Mouse (Mus musculus) olfactory bulb, adult 2 months (tissue): ENCODE data around the gene Rps27l.

Experiments
- CTCF ChIP-seq: fragments of 200-500 bp; IDR thresholded peaks from 2 replicates; pipeline ENCODE4 v1.5.1; 2012; ENCODE audit warnings: low read depth, mild to moderate bottlenecking, low read length, moderate library complexity; ENCODE audit not compliant: insufficient read depth
- POLR2A ChIP-seq: fragments of 200-500 bp; IDR thresholded peaks from 2 replicates; pipeline ENCODE4 v1.6.1; 2012; ENCODE audit warnings: mild to moderate bottlenecking, low read depth, low read length, moderate library complexity; ENCODE audit not compliant: insufficient read depth

- no peak for TF ChIP-seq POLR2A
- no peak for TF ChIP-seq CTCF
Observed at GRCm38 (mm10) chr9:66945161-66945560, 725 bp upstream of the Rps27l start.
